Mouse (Mus musculus): ENCODE measurements around the gene Nt5m.

- TF ChIP-seq CTCF (IDR thresholded peaks at IDR 0.05; ENCODE audit: extremely low read depth, insufficient read depth, low read length) (no peak), POLR2A (IDR thresholded peaks at IDR 0.05; ENCODE audit: extremely low read depth, insufficient read depth, low read length) (no peak)
These were observed 33.6 kb upstream of the Nt5m start for GRCm38 (mm10) chr11:59805656-59806055.

Data from cortical plate, adult 2 months (tissue).